Mouse (Mus musculus) liver, adult 2 months (tissue): Measurements from ENCODE around the gene Fam124a.

Source experiments
- CTCF ChIP-seq: fragments of 200-500 bp; IDR thresholded peaks from 2 replicates; pipeline ENCODE4 v1.5.1; 2011; ENCODE audit warnings: low read depth, low read length, control low read depth
- POLR2A ChIP-seq: fragments of 200-500 bp; IDR thresholded peaks from 2 replicates; pipeline ENCODE4 v1.6.1; 2011; ENCODE audit warnings: low read length, control low read depth; ENCODE audit not compliant: insufficient read depth; ENCODE audit errors: extremely low read depth

- no peak for TF ChIP-seq CTCF
- TF ChIP-seq POLR2A = no peak
Observed at GRCm38 (mm10) chr14:62539834-62540233, 15.7 kb upstream of the Fam124a start.
